Mouse (Mus musculus) CH12.LX (cell line): ENCODE measurements around the gene Fstl4. TPM values are rescaled to one million over a fixed set of nuclear protein-coding genes. Genes with fewer than 3 reads are reported as not detected.

Experiments used
- DNase-seq: peaks from one replicate; pipeline ENCODE4 v3.0.0-alpha.2; 2013; ENCODE audit errors: extremely low read depth
- H3K27ac ChIP-seq: 2 replicates; pipeline ENCODE4 v1.5.1; 2012; ENCODE audit warnings: low read depth, mild to moderate bottlenecking, control low read depth, moderate library complexity; ENCODE audit not compliant: insufficient read depth
- H3K27me3 ChIP-seq: replicated peaks from 2 replicates; pipeline ENCODE3; 2012; ENCODE audit warnings: inconsistent platforms
- H3K36me3 ChIP-seq, 2 experiments: replicated peaks in 1 of 2; 2 replicates each; pipeline versions ENCODE3 to v1.6.1; 2012; ENCODE audit warnings: inconsistent platforms in 1 of 2, low read length in 1 of 2, mild to moderate bottlenecking in 1 of 2, mixed read lengths in 1 of 2, moderate library complexity in 1 of 2; ENCODE audit not compliant: control insufficient read depth in 1 of 2, insufficient read depth in 1 of 2
- H3K4me1 ChIP-seq, 2 experiments: 2 replicates each; pipeline ENCODE4 v1.6.1; 2012; ENCODE audit warnings: inconsistent platforms in 1 of 2, moderate library complexity in 1 of 2; ENCODE audit not compliant: insufficient read depth in 2 of 2, control insufficient read depth in 1 of 2
- H3K4me2 ChIP-seq: 2 replicates; pipeline ENCODE4 v1.6.1; 2012; ENCODE audit warnings: low read depth, mild to moderate bottlenecking, control low read depth; ENCODE audit not compliant: poor library complexity, insufficient read depth, severe bottlenecking
- H3K4me3 ChIP-seq, 3 experiments: fragments of 150-350 bp in 1 of 3; sonication (generic) in 1 of 3; replicated peaks in 1 of 3; 2 replicates each; pipeline versions ENCODE3 to v1.5.1; 2011 to 2012; ENCODE audit warnings: low read depth in 2 of 3, low read length in 2 of 3, mild to moderate bottlenecking in 2 of 3, moderate library complexity in 2 of 3, control low read depth in 1 of 3, improper control_type of control experiment in 1 of 3, inconsistent platforms in 1 of 3, mixed read lengths in 1 of 3; ENCODE audit not compliant: poor library complexity in 1 of 3
- H3K79me2 ChIP-seq: replicated peaks from 2 replicates; pipeline ENCODE4 v1.6.1; 2012; ENCODE audit warnings: mild to moderate bottlenecking, moderate library complexity; ENCODE audit not compliant: control insufficient read depth, poor library complexity, insufficient read depth, severe bottlenecking; ENCODE audit errors: extremely low read depth
- H3K9ac ChIP-seq: 2 replicates; pipeline ENCODE4 v1.6.1; 2012; ENCODE audit warnings: low read depth, mild to moderate bottlenecking, control low read depth, moderate library complexity; ENCODE audit not compliant: insufficient read depth
- H3K9me3 ChIP-seq: replicated peaks from 2 replicates; pipeline ENCODE3; 2012; ENCODE audit warnings: low read length, inconsistent platforms, mixed read lengths
- CHD1 ChIP-seq: IDR thresholded peaks from 2 replicates; pipeline ENCODE4 v1.6.1; 2012; ENCODE audit warnings: low read depth, low read length, improper control_type of control experiment, inconsistent platforms
- CHD2 ChIP-seq: IDR thresholded peaks from 2 replicates; pipeline ENCODE4 v1.6.1; 2011; ENCODE audit warnings: low read length, improper control_type of control experiment
- E2F4 ChIP-seq: IDR thresholded peaks from 2 replicates; pipeline ENCODE4 v1.6.1; 2011; ENCODE audit warnings: low read depth, low read length, improper control_type of control experiment; ENCODE audit not compliant: insufficient replicate concordance
- GABPA ChIP-seq: IDR thresholded peaks from 2 replicates; pipeline ENCODE4 v1.6.1; 2012; ENCODE audit warnings: low read depth, low read length, improper control_type of control experiment, inconsistent platforms; ENCODE audit not compliant: insufficient replicate concordance
- HCFC1 ChIP-seq: IDR thresholded peaks from 2 replicates; pipeline ENCODE4 v1.6.1; 2012; ENCODE audit warnings: low read depth, mild to moderate bottlenecking, inconsistent platforms, low read length, improper control_type of control experiment
- IRF4 ChIP-seq: IDR thresholded peaks from 2 replicates; pipeline ENCODE4 v1.6.1; 2014; ENCODE audit warnings: low read depth, mild to moderate bottlenecking, inconsistent platforms, low read length, improper control_type of control experiment
- JUN ChIP-seq: IDR thresholded peaks from 2 replicates; pipeline ENCODE4 v1.6.1; 2011; ENCODE audit warnings: low read depth, mild to moderate bottlenecking, low read length, improper control_type of control experiment, moderate library complexity; ENCODE audit not compliant: insufficient read depth
- KAT2A ChIP-seq: IDR thresholded peaks from 2 replicates; pipeline ENCODE4 v1.6.1; 2012; ENCODE audit warnings: low read length, improper control_type of control experiment, inconsistent platforms; ENCODE audit not compliant: insufficient replicate concordance
- MAX ChIP-seq: IDR thresholded peaks from 2 replicates; pipeline ENCODE4 v1.6.1; 2011; ENCODE audit warnings: low read length, improper control_type of control experiment
- MAZ ChIP-seq: IDR thresholded peaks from 2 replicates; pipeline ENCODE4 v1.6.1; 2012; ENCODE audit warnings: low read depth, mild to moderate bottlenecking, inconsistent platforms, low read length, improper control_type of control experiment, moderate library complexity
- NELFE ChIP-seq: IDR thresholded peaks from 2 replicates; pipeline ENCODE4 v1.6.1; 2011; ENCODE audit warnings: low read depth, low read length, improper control_type of control experiment
- POLR2A ChIP-seq: IDR thresholded peaks from 2 replicates; pipeline ENCODE4 v1.6.1; 2011; ENCODE audit warnings: low read depth, mild to moderate bottlenecking, improper control_type of control experiment, low read length
- POLR2AphosphoS2 ChIP-seq: IDR thresholded peaks from 2 replicates; pipeline ENCODE4 v1.6.1; 2011; ENCODE audit warnings: low read depth, low read length, improper control_type of control experiment
- RAD21 ChIP-seq: IDR thresholded peaks from 2 replicates; pipeline ENCODE4 v1.6.1; 2011; ENCODE audit warnings: low read depth, mild to moderate bottlenecking, low read length, improper control_type of control experiment, moderate library complexity
- SIN3A ChIP-seq: IDR thresholded peaks from 2 replicates; pipeline ENCODE4 v1.6.1; 2012; ENCODE audit warnings: low read length, improper control_type of control experiment, inconsistent platforms
- SMC3 ChIP-seq: IDR thresholded peaks from 2 replicates; pipeline ENCODE4 v1.6.1; 2011; ENCODE audit warnings: low read depth, low read length, improper control_type of control experiment
- TCF12 ChIP-seq: IDR thresholded peaks from 2 replicates; pipeline ENCODE4 v1.6.1; 2014; ENCODE audit warnings: low read depth, mild to moderate bottlenecking, inconsistent platforms, low read length, improper control_type of control experiment
- UBTF ChIP-seq: IDR thresholded peaks from 2 replicates; pipeline ENCODE4 v1.6.1; 2012; ENCODE audit warnings: low read depth, mild to moderate bottlenecking, inconsistent platforms, low read length, improper control_type of control experiment, moderate library complexity
- ZMIZ1 ChIP-seq: IDR thresholded peaks from 2 replicates; pipeline ENCODE4 v1.6.1; 2012; ENCODE audit warnings: low read depth, mild to moderate bottlenecking, inconsistent platforms, low read length, improper control_type of control experiment
- ZNF384 ChIP-seq: IDR thresholded peaks from 2 replicates; pipeline ENCODE4 v1.6.1; 2012; ENCODE audit warnings: low read depth, low read length, improper control_type of control experiment, inconsistent platforms
- dilution Hi-C: fragments of 300-500 bp; cut with MboI; formaldehyde crosslinking; loops from 2 replicates; pipeline ENCODE4 v1.14.3; 2020; ENCODE audit warnings: low sequenced_read_pairs; ENCODE audit not compliant: extremely low pct_unique_long_range_greater_than_20kb, extremely low pct_ligation_motif_present
- in situ Hi-C: fragments of 300-500 bp; cut with MboI; formaldehyde crosslinking; loops from 3 replicates; pipeline ENCODE4 v1.14.3; 2019; ENCODE audit warnings: low sequenced_read_pairs, low pct_ligation_motif_present, low pct_unique_long_range_greater_than_20kb, mixed read lengths
- polyA plus RNA-seq: library from polyadenylated mRNA; unstranded; fragments of >175 nt; gene quantifications from 2 replicates; pipeline ENCODE4 v1.2.1, GENCODE M21; 2012; ENCODE audit warnings: low read depth; ENCODE audit not compliant: insufficient read length
- total RNA-seq, 2 experiments: library from RNA; depleted of rRNA; stranded (reverse); fragments of 300-350 nt in 1 of 2; fragments of >200 nt in 1 of 2; gene quantifications; 2 replicates each; pipeline ENCODE4 v1.2.3; 2012 to 2014

Fstl4 gene
- total and polyA plus RNA-seq, 3 experiments = not detected

- TF ChIP-seq JUN (no peak), NELFE (no peak), POLR2AphosphoS2 (no peak), CHD1 (no peak), RAD21 (no peak), TCF12 (no peak), ZNF384 (no peak), KAT2A (no peak), MAX (no peak), E2F4 (no peak)
- TF ChIP-seq, all 38 proteins: peak for 0
- in situ Hi-C loops = no loop called here
- dilution Hi-C loops = no loop called here
Measured at GRCm38 (mm10) chr11:52794331-52794730, 29.9 kb downstream of the Fstl4 start.

GRCm38 (mm10) chr11:52809542-52809941 is 45.1 kb downstream of the Fstl4 start:
- no peak overlapping the region for H3K27ac ChIP-seq
- in situ Hi-C loops = no loop called here
- no peaks in the 10 kb centered on the region for H3K36me3 ChIP-seq
- DNase-seq = no peak
- dilution Hi-C loops = no loop called here
- no peaks in the 10 kb centered on the region for H3K4me1 ChIP-seq
- no peak overlapping the region for H3K4me3 ChIP-seq
- TF ChIP-seq CHD2 (no peak), MAZ (no peak), POLR2A (no peak)
- no peak overlapping the region for H3K4me2 ChIP-seq
- no peaks in the 10 kb centered on the region for H3K79me2 ChIP-seq
- H3K9me3 ChIP-seq = no peaks in the 10 kb centered on the region
- H3K27me3 ChIP-seq = peaks cover 66% of the 10 kb centered on the region
- no peak overlapping the region for H3K9ac ChIP-seq

More at GRCm38 (mm10) chr11:52794331-52794730, 29.9 kb downstream of the Fstl4 start:
- Histone ChIP-seq H3K9me3 (no peaks in the 10 kb centered on the region), H3K4me2 (no peak overlapping the region), H3K9ac (no peak overlapping the region), H3K79me2 (no peaks in the 10 kb centered on the region), H3K36me3 (no peaks in the 10 kb centered on the region), H3K4me1 (no peaks in the 10 kb centered on the region), H3K4me3 (no peak overlapping the region), H3K27me3 (peaks cover 82% of the 10 kb centered on the region), H3K27ac (no peak overlapping the region)
- no peak for DNase-seq

- Histone ChIP-seq H3K36me3 (no peaks in the 10 kb centered on the region), H3K4me3 (no peak overlapping the region), H3K4me2 (no peak overlapping the region), H3K4me1 (no peaks in the 10 kb centered on the region), H3K9ac (no peak overlapping the region), H3K9me3 (no peaks in the 10 kb centered on the region), H3K27ac (no peak overlapping the region), H3K79me2 (no peaks in the 10 kb centered on the region), H3K27me3 (peaks cover 88% of the 10 kb centered on the region)
- DNase-seq = no peak
- TF ChIP-seq POLR2A (no peak), ZNF384 (no peak), JUN (no peak), MAX (no peak), RAD21 (no peak), UBTF (no peak), HCFC1 (no peak), SIN3A (no peak), ZMIZ1 (no peak), KAT2A (no peak), IRF4 (no peak), GABPA (no peak), TCF12 (no peak), SMC3 (no peak), NELFE (no peak), CHD1 (no peak)
- in situ Hi-C loops (no loop called here), dilution Hi-C loops (no loop called here)
Measured at GRCm38 (mm10) chr11:52816004-52816403, 51.6 kb downstream of the Fstl4 start.
